In genomic region chr11:72496775-72497174, GRCm38 (mm10) we compare ENCODE assay signal across 15 mouse cellular contexts. TPM values are rescaled to one million over a fixed set of nuclear protein-coding genes. Genes with fewer than 3 reads are reported as not detected.
"Had no signal": no experiment of that assay in that cellular context is flagged by ENCODE, and none has a peak within 500 bp of the region (broad histone marks: within the 10 kb centered on the region; RNA-seq: fewer than 3 reads in every experiment).

No protein-coding gene starts in this region.

- H3K9me3 ChIP-seq: limb, embryonic 13.5 days; liver, embryonic 15.5 days; lung, embryonic 15.5 days; megakaryocyte, embryonic 14.5 days; midbrain, embryonic 12.5 days; stomach, embryonic 15.5 days had no signal

- H3K4me2 ChIP-seq: limb, embryonic 13.5 days; liver, embryonic 11.5 days; liver, embryonic 15.5 days; lung, embryonic 15.5 days; midbrain, embryonic 12.5 days; stomach, embryonic 15.5 days had no signal

- DNase-seq: kidney, adult 8-10 months; kidney, postnatal 25 days; lung, postnatal 14 days; retina, postnatal 1 day; right cerebral cortex, postnatal 4 days; thymus, postnatal 36 days had no signal

- H3K27me3 ChIP-seq: stomach, embryonic 15.5 days had no signal

- H3K4me3 ChIP-seq: limb, embryonic 13.5 days; liver, embryonic 15.5 days; lung, embryonic 15.5 days; megakaryocyte, embryonic 14.5 days; midbrain, embryonic 12.5 days; stomach, embryonic 15.5 days had no signal

- H3K36me3 ChIP-seq: limb, embryonic 13.5 days; liver, embryonic 15.5 days; lung, embryonic 15.5 days; midbrain, embryonic 12.5 days; stomach, embryonic 15.5 days had no signal

- H3K27ac ChIP-seq: limb, embryonic 13.5 days; liver, embryonic 15.5 days; lung, embryonic 15.5 days; macrophage; midbrain, embryonic 12.5 days; stomach, embryonic 15.5 days had no signal

- H3K4me1 ChIP-seq: lung, embryonic 15.5 days had no signal

- H3K9ac ChIP-seq: limb, embryonic 13.5 days; liver, embryonic 15.5 days; lung, embryonic 15.5 days; midbrain, embryonic 12.5 days; stomach, embryonic 15.5 days had no signal

RNA-seq across cellular contexts. Expression of gene Spns2, which starts 7.1 kb away (rescaled TPM):
- polyA plus RNA-seq: macrophage had no signal

RNA-seq across cellular contexts. Expression of gene Spns3, which starts 53.5 kb away (rescaled TPM):
- polyA plus RNA-seq: macrophage; midbrain, postnatal 0 days had no signal
